Mouse (Mus musculus) CD8-positive naive resting alpha-beta T cell, adult 57 days (primary cell): ENCODE results near the gene Zpbp2. TPM values are rescaled to one million over a fixed set of nuclear protein-coding genes. Genes with fewer than 3 reads are reported as not detected.

Source experiments
- total RNA-seq: library from RNA; stranded (reverse); gene quantifications from one replicate; pipeline ENCODE4 v1.2.4, GENCODE M21; 2023

Gene Zpbp2
- 3.7 TPM for total RNA-seq

GRCm38 (mm10) chr11:98550975-98551828 lies at the start of gene Zpbp2:
TSS of gene Zpbp2 (plus strand) at chr11:98551097.

GRCm38 (mm10) chr11:98545711-98546231 lies 5.1 kb upstream of the Zpbp2 start, which contains the start of gene Ikzf3:
TSS of gene Ikzf3 (minus strand) at chr11:98546031.

GRCm38 (mm10) chr11:98586892-98587563 lies 36.1 kb downstream of the Zpbp2 start, which contains the start of gene Ormdl3:
TSS of gene Ormdl3 (minus strand) at chr11:98587368.

GRCm38 (mm10) chr11:98597991-98598390 lies 47.1 kb downstream of the Zpbp2 start, which contains the start of gene Lrrc3c:
TSS of gene Lrrc3c (plus strand) at chr11:98598291.

Other genes with a start within 250 kb of the Zpbp2 start
- gene Neurod2, start 221.4 kb upstream of the Zpbp2 start, total RNA-seq: not detected
- gene Ppp1r1b, start 202.7 kb upstream of the Zpbp2 start, total RNA-seq: not detected
- gene Stard3, start 192.7 kb upstream of the Zpbp2 start, total RNA-seq: 40.9 TPM
- gene Tcap, start 167.3 kb upstream of the Zpbp2 start, total RNA-seq: not detected
- gene Pnmt, start 164.6 kb upstream of the Zpbp2 start, total RNA-seq: not detected
- gene Pgap3, start 150.6 kb upstream of the Zpbp2 start, total RNA-seq: 11.3 TPM
- not detected for gene Erbb2, start 138.6 kb upstream of the Zpbp2 start, total RNA-seq
- gene Mien1, start 112.1 kb upstream of the Zpbp2 start, total RNA-seq: 43.0 TPM
- 0.31 TPM for gene Grb7, start 104.7 kb upstream of the Zpbp2 start, total RNA-seq
- gene Ikzf3, start 5.1 kb upstream of the Zpbp2 start, total RNA-seq: 178 TPM
- 20.5 TPM for gene Ormdl3, start 36.3 kb downstream of the Zpbp2 start, total RNA-seq
- not detected for gene Lrrc3c, start 47.2 kb downstream of the Zpbp2 start, total RNA-seq
- 28.9 TPM for gene Gm12355, start 74.6 kb downstream of the Zpbp2 start, total RNA-seq
- gene Gsdma3, start 75.3 kb downstream of the Zpbp2 start, total RNA-seq: not detected
- not detected for gene Gsdma2, start 95.7 kb downstream of the Zpbp2 start, total RNA-seq
- gene Gsdma, start 113.3 kb downstream of the Zpbp2 start, total RNA-seq: not detected
- gene Psmd3, start 131.5 kb downstream of the Zpbp2 start, total RNA-seq: 74.1 TPM
- not detected for gene Csf3, start 150.2 kb downstream of the Zpbp2 start, total RNA-seq
- 67.4 TPM for gene Med24, start 178.3 kb downstream of the Zpbp2 start, total RNA-seq
- 48.1 TPM for gene Thra, start 189.5 kb downstream of the Zpbp2 start, total RNA-seq
- gene Nr1d1, start 224.2 kb downstream of the Zpbp2 start, total RNA-seq: 4.7 TPM
- gene Msl1, start 244.4 kb downstream of the Zpbp2 start, total RNA-seq: 99.1 TPM